Mouse (Mus musculus): ENCODE measurements at regions not wholly inside any gene's neighbourhood (a gene's known extent, or its start where the extent isn't known, plus 50 kb on each side); places are given as distances from the start of the nearest gene placed in this dataset.
A peak's percentile ranks its signal among the peaks of the same experiment; 100 is the strongest.
"Not testable (repeated sequence)": the region's sequence is repeated elsewhere in the genome, so short reads cannot be mapped to it uniquely, and the experiment has no call there.

- no peak for DNase-seq
- intact Hi-C loops (cut with DNase I): no loop called here
Observed at GRCm38 (mm10) chr4:23758005-23758404, 738.2 kb upstream of the Mms22l start.

- intact Hi-C loops (cut with DNase I): no loop called here
Observed at GRCm38 (mm10) chr4:23787417-23788204, 708.6 kb upstream of the Mms22l start.

GRCm38 (mm10) chr4:23823516-23823915 is 672.7 kb upstream of the Mms22l start:
- intact Hi-C loops (cut with DNase I): no loop called here
- DNase-seq: no peak

More at GRCm38 (mm10) chr4:23787417-23788204, 708.6 kb upstream of the Mms22l start:
- DNase-seq: no peak

- intact Hi-C loops (cut with DNase I): no loop called here
- no peak for DNase-seq
Observed at GRCm38 (mm10) chr4:23826885-23827284, 669.4 kb upstream of the Mms22l start.

GRCm38 (mm10) chr4:23832385-23833164 is 663.7 kb upstream of the Mms22l start:
- intact Hi-C loops (cut with DNase I): no loop called here

GRCm38 (mm10) chr4:23843609-23844287 is 652.5 kb upstream of the Mms22l start:
- DNase-seq: no peak
- intact Hi-C loops (cut with DNase I): no loop called here

More at GRCm38 (mm10) chr4:23832385-23833164, 663.7 kb upstream of the Mms22l start:
- DNase-seq: peak; percentile 2 to 5

GRCm38 (mm10) chr4:23844288-23844971 is 651.8 kb upstream of the Mms22l start:
- DNase-seq: no peak
- intact Hi-C loops (cut with DNase I): no loop called here

- intact Hi-C loops (cut with DNase I): no loop called here
- no peak for DNase-seq
Observed at GRCm38 (mm10) chr4:23845263-23845662, 651.0 kb upstream of the Mms22l start.

GRCm38 (mm10) chr4:23850640-23851039 is 645.6 kb upstream of the Mms22l start:
- intact Hi-C loops (cut with DNase I): no loop called here
- DNase-seq: no peak

GRCm38 (mm10) chr4:23862437-23862836 is 633.8 kb upstream of the Mms22l start:
- DNase-seq: no peak
- intact Hi-C loops (cut with DNase I): no loop called here

- no peak for DNase-seq
- intact Hi-C loops (cut with DNase I): no loop called here
Observed at GRCm38 (mm10) chr4:23880007-23880406, 616.2 kb upstream of the Mms22l start.

GRCm38 (mm10) chr4:23913396-23913795 is 582.9 kb upstream of the Mms22l start:
- DNase-seq: peak in 1 of 2 experiments; percentile 1
- intact Hi-C loops (cut with DNase I): no loop called here

- intact Hi-C loops (cut with DNase I): no loop called here
- DNase-seq: no peak
Observed at GRCm38 (mm10) chr4:23913822-23914221, 582.4 kb upstream of the Mms22l start.

- DNase-seq: no peak
- intact Hi-C loops (cut with DNase I): no loop called here
Observed at GRCm38 (mm10) chr4:23914423-23914822, 581.8 kb upstream of the Mms22l start.

GRCm38 (mm10) chr4:23921520-23921919 is 574.7 kb upstream of the Mms22l start:
- intact Hi-C loops (cut with DNase I): no loop called here
- DNase-seq: no peak

- DNase-seq: no peak
- intact Hi-C loops (cut with DNase I): no loop called here
Observed at GRCm38 (mm10) chr4:23954140-23954539, 542.1 kb upstream of the Mms22l start.

GRCm38 (mm10) chr4:23982193-23982592 is 514.1 kb upstream of the Mms22l start:
- intact Hi-C loops (cut with DNase I); DNase-seq: not testable (repeated sequence)

GRCm38 (mm10) chr4:23982790-23983451 is 513.3 kb upstream of the Mms22l start:
- intact Hi-C loops (cut with DNase I): no loop called here
- DNase-seq: no peak

GRCm38 (mm10) chr4:23983452-23983805 is 512.8 kb upstream of the Mms22l start:
- intact Hi-C loops (cut with DNase I): no loop called here
- no peak for DNase-seq

- no peak for DNase-seq
- intact Hi-C loops (cut with DNase I): no loop called here
Observed at GRCm38 (mm10) chr4:23984005-23984404, 512.2 kb upstream of the Mms22l start.
